Mouse (Mus musculus): ENCODE data around the gene Mthfd2.

- TF ChIP-seq CTCF (IDR thresholded peaks at IDR 0.05; ENCODE audit: control insufficient read depth, insufficient read depth, insufficient read length) = no peak
- no peak for TF ChIP-seq MAX (IDR thresholded peaks at IDR 0.05)
- TF ChIP-seq CEBPB (IDR thresholded peaks at IDR 0.05; ENCODE audit: low read depth) = no peak
Observed at GRCm38 (mm10) chr6:83302264-83302663, 23.4 kb downstream of the Mthfd2 start.

Measured in C2C12 (cell line).